Mouse (Mus musculus): ENCODE measurements around the gene Prrxl1.

- no peak for TF ChIP-seq GATA1 (IDR thresholded peaks at IDR 0.05; ENCODE audit: low read length)
- no peak for TF ChIP-seq TAL1 (IDR thresholded peaks at IDR 0.05; ENCODE audit: low read length)
These were observed 35.5 kb upstream of the Prrxl1 start for GRCm38 (mm10) chr14:32563661-32564060.
